Mouse (Mus musculus) kidney, embryonic 15.5 days (tissue): ENCODE measurements at regions not wholly inside any gene's neighbourhood (a gene's known extent, or its start where the extent isn't known, plus 50 kb on each side); places are given as distances from the start of the nearest gene placed in this dataset.
A peak's percentile ranks its signal among the peaks of the same experiment; 100 is the strongest.

ENCODE experiments used
- ATAC-seq: fragments of 200-750 bp; cut with Nextera tagmentation; replicated peaks from 2 replicates; pipeline ENCODE4 v1.8.0; 2017; ENCODE audit warnings: moderate TSS enrichment; ENCODE audit not compliant: low FRiP score
- H3K27ac ChIP-seq: fragments of 300-500 bp; sonication (generic); 2 replicates; pipeline ENCODE4 v1.5.1; 2015; ENCODE audit warnings: mild to moderate bottlenecking, inconsistent platforms
- H3K27me3 ChIP-seq: fragments of 300-500 bp; sonication (generic); 2 replicates; pipeline ENCODE4 v1.6.1; 2015; ENCODE audit warnings: inconsistent platforms
- H3K36me3 ChIP-seq: fragments of 300-500 bp; sonication (generic); 2 replicates; pipeline ENCODE4 v1.6.1; 2015; ENCODE audit warnings: inconsistent platforms
- H3K4me1 ChIP-seq: fragments of 300-500 bp; sonication (generic); 2 replicates; pipeline ENCODE4 v1.6.1; 2015; ENCODE audit warnings: inconsistent platforms
- H3K4me2 ChIP-seq: fragments of 300-500 bp; sonication (generic); 2 replicates; pipeline ENCODE4 v1.6.1; 2015; ENCODE audit warnings: moderate library complexity, mild to moderate bottlenecking, inconsistent platforms
- H3K4me3 ChIP-seq: fragments of 300-500 bp; sonication (generic); replicated peaks from 2 replicates; pipeline ENCODE4 v1.5.1; 2015; ENCODE audit warnings: mild to moderate bottlenecking, inconsistent platforms
- H3K9ac ChIP-seq: fragments of 300-500 bp; sonication (generic); 2 replicates; pipeline ENCODE4 v1.6.1; 2015; ENCODE audit warnings: mild to moderate bottlenecking, inconsistent platforms
- H3K9me3 ChIP-seq: fragments of 300-500 bp; sonication (generic); replicated peaks from 2 replicates; pipeline ENCODE4 v1.6.1; 2016; ENCODE audit warnings: inconsistent platforms
- WGBS: fragments of 180-500 bp; shearing (Covaris S2); methylation state at CpG from one replicate; pipeline ENCODE4 v1.1.7; 2015; ENCODE audit warnings: mixed read lengths; 5-methylcytosine and 5-hydroxymethylcytosine counted together

DNA sequence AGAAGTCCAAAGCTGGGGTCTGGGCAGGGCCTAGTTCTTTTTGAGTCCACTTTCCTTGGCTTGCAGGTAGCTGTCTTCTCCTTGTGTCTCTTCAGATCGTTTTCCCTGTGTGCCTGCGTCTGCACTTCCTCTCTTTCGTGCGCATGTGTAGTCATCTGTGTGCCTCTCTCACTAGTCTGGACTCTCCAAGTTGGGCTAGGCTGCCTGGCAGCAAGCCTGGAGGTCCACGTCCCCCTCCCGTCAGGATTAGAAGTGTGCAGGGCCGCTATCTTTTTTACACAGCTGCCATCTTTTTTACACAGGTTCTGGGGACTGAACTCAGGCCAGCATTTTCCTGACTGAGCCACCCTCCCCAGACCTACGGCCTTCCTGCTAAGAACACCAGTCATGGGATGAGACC lies 55.8 kb upstream of the Sec14l1 start:
- WGBS = 65% methylated on average over 8 of the region's 8 CpGs
- no peak for ATAC-seq
- H3K9me3 ChIP-seq = no peaks in the 10 kb centered on the region

GRCm38 (mm10) chr11:117059981-117060705 lies 54.8 kb upstream of the Sec14l1 start:
- 0 out of 2 replicates have a peak, but pooled peaks cover 2% of the 10 kb centered on the region for H3K27me3 ChIP-seq
- 23% methylated on average over 19 of the region's 19 CpGs for WGBS
- no peaks in the 10 kb centered on the region for H3K9me3 ChIP-seq
- no peak overlapping the region for H3K27ac ChIP-seq
- no peak for ATAC-seq
- H3K4me2 ChIP-seq = peak overlapping the region; percentile 2; the same call in 1 of the 2 replicates
- peaks cover 25% of the 10 kb centered on the region for H3K4me1 ChIP-seq
- H3K4me3 ChIP-seq = no peak overlapping the region
- H3K9ac ChIP-seq = no peak overlapping the region
- no peaks in the 10 kb centered on the region for H3K36me3 ChIP-seq

More for the DNA sequence above, 55.8 kb upstream of the Sec14l1 start:
- Histone ChIP-seq H3K27ac (no peak overlapping the region), H3K27me3 (0 out of 2 replicates have a peak, but pooled peaks cover 2% of the 10 kb centered on the region), H3K4me1 (peaks cover 23% of the 10 kb centered on the region), H3K4me3 (no peak overlapping the region), H3K36me3 (no peaks in the 10 kb centered on the region), H3K4me2 (no peak overlapping the region), H3K9ac (no peak overlapping the region)

GRCm38 (mm10) chr11:117060706-117061337 lies 54.1 kb upstream of the Sec14l1 start:
- H3K4me3 ChIP-seq = no peak overlapping the region
- no peaks in the 10 kb centered on the region for H3K36me3 ChIP-seq
- WGBS = 25% methylated on average over 9 of the region's 9 CpGs
- H3K4me1 ChIP-seq = peaks cover 25% of the 10 kb centered on the region
- no peak overlapping the region for H3K27ac ChIP-seq
- no peaks in the 10 kb centered on the region for H3K9me3 ChIP-seq
- H3K27me3 ChIP-seq = 0 out of 2 replicates have a peak, but pooled peaks cover 2% of the 10 kb centered on the region
- H3K4me2 ChIP-seq = peak overlapping the region; percentile 2; the same call in 1 of the 2 replicates
- no peak overlapping the region for H3K9ac ChIP-seq
- no peak for ATAC-seq

DNA sequence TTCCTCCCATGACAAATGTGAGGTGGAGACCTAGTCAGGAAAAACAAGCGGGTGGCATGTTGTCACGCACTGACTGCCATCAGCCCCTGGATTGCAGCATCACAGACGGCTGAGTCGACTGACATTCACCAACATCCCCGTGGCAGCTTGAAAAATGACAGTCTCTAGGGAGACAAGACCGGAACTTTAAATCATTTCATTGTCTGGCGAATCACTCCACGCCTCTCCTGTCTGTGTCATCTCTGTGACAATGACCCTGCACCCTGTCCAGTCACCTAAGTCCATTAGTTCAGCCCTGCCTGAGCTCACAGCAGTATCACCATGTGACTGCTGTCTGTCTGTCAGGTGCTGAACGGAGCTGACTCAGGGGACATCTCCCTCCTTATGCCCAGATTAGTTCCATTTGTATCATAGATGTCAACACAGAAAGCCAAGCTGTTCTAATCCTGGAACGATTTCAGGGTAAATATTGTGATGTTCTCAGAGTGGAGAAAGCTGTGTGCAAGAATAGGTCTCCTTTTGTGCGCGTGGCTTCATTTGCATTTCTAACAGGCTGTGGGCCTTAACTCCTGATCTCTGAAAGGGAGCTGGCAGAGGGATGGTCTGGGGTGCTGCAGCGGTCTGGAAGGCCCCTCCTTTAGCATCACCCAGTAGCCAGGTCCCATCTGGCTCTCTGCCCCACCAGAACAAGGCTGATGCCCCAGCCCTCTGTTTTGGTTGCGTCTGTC lies 52.0 kb upstream of the Sec14l1 start:
- no peak overlapping the region for H3K4me2 ChIP-seq
- no peak overlapping the region for H3K27ac ChIP-seq
- WGBS = 52% methylated on average over 14 of the region's 14 CpGs

More for the DNA sequence above, 52.0 kb upstream of the Sec14l1 start:
- no peaks in the 10 kb centered on the region for H3K9me3 ChIP-seq
- H3K9ac ChIP-seq = no peak overlapping the region
- no peak overlapping the region for H3K4me3 ChIP-seq
- no peak for ATAC-seq
- no peaks in the 10 kb centered on the region for H3K36me3 ChIP-seq
- peaks cover 19% of the 10 kb centered on the region; the same call in 1 of the 2 replicates for H3K4me1 ChIP-seq
- H3K27me3 ChIP-seq = 0 out of 2 replicates have a peak, but pooled peaks cover 2% of the 10 kb centered on the region
